Mouse (Mus musculus): Measurements from ENCODE around the gene Clybl. TPM values are rescaled to one million over a fixed set of nuclear protein-coding genes. Genes with fewer than 3 reads are reported as not detected.

The Clybl gene
- total and polyA plus RNA-seq, 3 experiments = 16.5 to 25.7 (median 18.7) TPM

GRCm38 (mm10) chr14:122249123-122249522, 67.6 kb downstream of the Clybl start:
- Histone ChIP-seq H3K79me2 (replicated peaks; ENCODE audit: control insufficient read depth, extremely low read depth, insufficient read depth, poor library complexity, severe bottlenecking) (no peaks in the 10 kb centered on the region), H3K27ac (ENCODE audit: insufficient read depth, low read depth) (no peak overlapping the region), H3K9me3 (replicated peaks; ENCODE audit: low read length) (no peaks in the 10 kb centered on the region), H3K4me2 (ENCODE audit: insufficient read depth, low read depth, poor library complexity, severe bottlenecking) (no peak overlapping the region), H3K4me1 (ENCODE audit: control insufficient read depth in 1 of 2, insufficient read depth in 2 of 2) (peaks cover 0 to 12% of the 10 kb centered on the region in 2 experiments; a peak in 2 of 4 replicates), H3K27me3 (replicated peaks) (no peaks in the 10 kb centered on the region), H3K36me3 (replicated peaks in 1 of 2; ENCODE audit: control insufficient read depth in 1 of 2, insufficient read depth in 1 of 2, low read length in 1 of 2) (no peaks in the 10 kb centered on the region), H3K9ac (ENCODE audit: insufficient read depth, low read depth) (no peak overlapping the region), H3K4me3 (replicated peaks in 1 of 3; ENCODE audit: low read depth in 2 of 3, low read length in 2 of 3, poor library complexity in 1 of 3) (no peak overlapping the region)
- dilution Hi-C loops (cut with MboI; ENCODE audit: extremely low pct_ligation_motif_present, extremely low pct_unique_long_range_greater_than_20kb, low sequenced_read_pairs) (no loop called here), in situ Hi-C loops (cut with MboI; ENCODE audit: low pct_ligation_motif_present, low pct_unique_long_range_greater_than_20kb, low sequenced_read_pairs) (no loop called here)
- TF ChIP-seq CTCF (conservative IDR thresholded peaks at IDR 0.05 in 1 of 2, IDR thresholded peaks at IDR 0.05 in 1 of 2; ENCODE audit: low read depth in 2 of 2, low read length in 2 of 2) (peak; percentile 34 to 64; a peak in 3 of 4 replicates), RAD21 (IDR thresholded peaks at IDR 0.05; ENCODE audit: low read depth, low read length) (peak; percentile 46), POLR2AphosphoS2 (IDR thresholded peaks at IDR 0.05; ENCODE audit: low read depth, low read length) (no peak), MXI1 (IDR thresholded peaks at IDR 0.05; ENCODE audit: low read depth, low read length) (no peak), IRF4 (IDR thresholded peaks at IDR 0.05; ENCODE audit: low read depth, low read length) (no peak), E2F4 (IDR thresholded peaks at IDR 0.05; ENCODE audit: insufficient replicate concordance, low read depth, low read length) (no peak), KAT2A (IDR thresholded peaks at IDR 0.05; ENCODE audit: insufficient replicate concordance, low read length) (no peak), USF1 (IDR thresholded peaks at IDR 0.05; ENCODE audit: low read depth, low read length) (no peak), RCOR1 (conservative IDR thresholded peaks at IDR 0.05; ENCODE audit: low read depth, low read length) (no peak), MAX (IDR thresholded peaks at IDR 0.05; ENCODE audit: low read length) (no peak), MYC (IDR thresholded peaks at IDR 0.05; ENCODE audit: low read depth, low read length) (no peak), ZKSCAN1 (IDR thresholded peaks at IDR 0.05; ENCODE audit: borderline replicate concordance, low read depth, low read length) (no peak), PAX5 (IDR thresholded peaks at IDR 0.05; ENCODE audit: low read length) (no peak), MEF2A (IDR thresholded peaks at IDR 0.05; ENCODE audit: borderline replicate concordance, low read depth, low read length) (no peak), NELFE (IDR thresholded peaks at IDR 0.05; ENCODE audit: low read depth, low read length) (no peak), JUND (conservative IDR thresholded peaks at IDR 0.05; ENCODE audit: low read depth, low read length) (no peak), ZNF384 (IDR thresholded peaks at IDR 0.05; ENCODE audit: low read depth, low read length) (no peak), UBTF (IDR thresholded peaks at IDR 0.05; ENCODE audit: low read depth, low read length) (no peak), SIN3A (IDR thresholded peaks at IDR 0.05; ENCODE audit: low read length) (no peak), SMC3 (IDR thresholded peaks at IDR 0.05; ENCODE audit: low read depth, low read length) (peak; percentile 62), HCFC1 (IDR thresholded peaks at IDR 0.05; ENCODE audit: low read depth, low read length) (no peak), ELF1 (IDR thresholded peaks at IDR 0.05; ENCODE audit: low read depth, low read length) (no peak), MAZ (IDR thresholded peaks at IDR 0.05; ENCODE audit: low read depth, low read length) (no peak), EP300 (IDR thresholded peaks at IDR 0.05; ENCODE audit: low read length) (no peak), USF2 (conservative IDR thresholded peaks at IDR 0.05; ENCODE audit: low read depth, low read length) (no peak)
- peak; percentile 21 for DNase-seq (ENCODE audit: extremely low read depth)

All from CH12.LX (cell line).